Mouse (Mus musculus) thymus, adult 2 months (tissue): ENCODE measurements around the gene Pdia5.

Source experiments
- CTCF ChIP-seq: fragments of 200-500 bp; IDR thresholded peaks from 2 replicates; pipeline ENCODE4 v1.5.1; 2012; ENCODE audit warnings: mild to moderate bottlenecking, control low read depth, low read length, moderate library complexity, borderline replicate concordance; ENCODE audit not compliant: control insufficient read depth, poor library complexity, insufficient read depth; ENCODE audit errors: extremely low read depth
- POLR2A ChIP-seq: fragments of 200-500 bp; IDR thresholded peaks from 2 replicates; pipeline ENCODE4 v1.6.1; 2012; ENCODE audit warnings: mild to moderate bottlenecking, low read length, control low read depth, moderate library complexity; ENCODE audit not compliant: control insufficient read depth, poor library complexity, insufficient read depth; ENCODE audit errors: extremely low read depth

- TF ChIP-seq CTCF (no peak), POLR2A (no peak; the same call in 1 of the 2 replicates)
Measured at GRCm38 (mm10) chr16:35364063-35364428, 126.6 kb downstream of the Pdia5 start.
